Mouse (Mus musculus) layer of hippocampus, postnatal 14 days (tissue): Measurements from ENCODE around the gene Cdh5. TPM values are rescaled to one million over a fixed set of nuclear protein-coding genes. Genes with fewer than 3 reads are reported as not detected.
A peak's percentile ranks its signal among the peaks of the same experiment; 100 is the strongest.
"Not testable (repeated sequence)": the region's sequence is repeated elsewhere in the genome, so short reads cannot be mapped to it uniquely, and the experiment has no call there.

Experiments used
- DNase-seq, 2 experiments: peaks; one replicate each; pipeline ENCODE4 v3.0.0; 2021 to 2022; ENCODE audit warnings: low spot score in 2 of 2, mixed read lengths in 1 of 2
- long read RNA-seq, 2 experiments: library from polyadenylated mRNA; stranded (forward); transcript quantifications; one replicate each; pipeline ENCODE4 v2.0.0; 2021
- total RNA-seq, 2 experiments: library from RNA; stranded (reverse); gene quantifications; 2 replicates each; pipeline ENCODE4 v1.2.3; 2021

Gene Cdh5
- total RNA-seq = 10 to 100 TPM; 12.4 to 14.9 TPM
- long read RNA-seq, experiment 1, partial matches to known transcripts = 0 of 4 reads
- long read RNA-seq, experiment 1, other reads (novel, unspliced or antisense) = 1 of 4 reads
- long read RNA-seq, experiment 2, partial matches to known transcripts = 0 of 4 reads
- long read RNA-seq, experiment 2, other reads (novel, unspliced or antisense) = 2 of 4 reads

GRCm38 (mm10) chr8:104101415-104101814 is at the start of gene Cdh5:
TSS of gene Cdh5 (plus strand) at chr8:104101625.
- no peak for DNase-seq

- no peak for DNase-seq
Observed at GRCm38 (mm10) chr8:104059922-104060321, 41.5 kb upstream of the Cdh5 start.

DNA sequence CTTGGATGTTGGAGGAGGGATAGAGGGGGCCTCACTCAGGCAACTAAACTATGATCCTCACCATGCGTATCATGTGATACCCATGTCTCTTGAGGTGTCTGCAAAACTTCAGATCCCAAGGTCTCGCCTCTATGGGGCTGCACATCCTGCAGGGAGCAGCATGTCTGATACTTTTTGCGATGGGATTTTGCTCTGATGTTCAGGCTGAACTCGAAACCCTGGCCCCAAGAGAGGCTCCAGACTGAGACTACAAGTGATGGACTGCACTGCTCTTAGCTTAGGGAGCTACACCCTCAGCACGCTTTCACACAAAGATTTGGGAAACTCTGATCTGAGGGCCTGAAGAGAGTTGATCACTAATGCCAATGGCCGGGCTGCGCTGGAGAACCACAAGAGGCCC is 41.0 kb upstream of the Cdh5 start:
- no peak for DNase-seq

DNA sequence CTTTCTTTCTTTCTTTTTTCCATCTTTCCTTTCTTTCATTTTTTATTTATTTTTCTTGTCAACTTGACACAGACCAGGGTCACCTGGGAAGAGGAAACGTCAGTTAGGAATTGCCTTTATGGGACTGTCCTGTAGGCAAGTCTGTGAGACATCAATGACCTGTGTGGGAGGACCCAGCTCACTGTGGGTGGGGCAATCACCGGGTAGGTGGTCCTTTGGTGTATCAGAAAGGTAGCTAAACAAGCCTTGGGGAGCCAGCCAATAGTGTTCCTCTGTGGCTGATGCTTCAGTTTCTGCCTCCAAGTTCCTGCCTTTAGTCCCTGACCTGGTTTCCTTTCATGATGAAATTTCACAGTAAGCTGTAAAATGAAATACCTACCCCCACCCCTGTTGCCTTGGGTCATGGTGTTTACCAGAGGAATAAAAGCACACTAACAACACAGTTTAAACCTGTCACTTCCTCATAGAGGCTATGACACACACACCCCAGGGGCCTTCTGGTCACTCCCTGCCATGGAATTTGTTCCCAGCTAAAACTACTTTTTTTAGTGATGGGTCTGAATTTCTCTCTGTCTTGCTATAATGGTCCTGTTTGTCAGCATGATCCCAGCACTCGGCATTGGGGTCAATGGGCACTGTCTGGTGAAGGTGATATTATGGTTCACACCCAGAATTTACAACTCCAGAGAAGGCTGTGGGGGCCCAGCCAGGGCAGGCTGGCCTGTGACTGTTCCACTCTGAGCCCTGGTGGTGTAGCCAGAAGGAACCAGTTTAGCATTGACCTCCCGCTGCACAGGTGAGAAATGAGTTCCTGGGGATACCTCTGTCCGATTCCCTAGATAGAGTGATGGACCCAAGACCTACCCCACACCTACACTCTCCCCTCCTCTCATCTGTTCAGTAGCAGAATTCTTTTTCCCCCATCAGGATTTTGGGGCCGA is 40.1 kb upstream of the Cdh5 start:
- no peak for DNase-seq

DNA sequence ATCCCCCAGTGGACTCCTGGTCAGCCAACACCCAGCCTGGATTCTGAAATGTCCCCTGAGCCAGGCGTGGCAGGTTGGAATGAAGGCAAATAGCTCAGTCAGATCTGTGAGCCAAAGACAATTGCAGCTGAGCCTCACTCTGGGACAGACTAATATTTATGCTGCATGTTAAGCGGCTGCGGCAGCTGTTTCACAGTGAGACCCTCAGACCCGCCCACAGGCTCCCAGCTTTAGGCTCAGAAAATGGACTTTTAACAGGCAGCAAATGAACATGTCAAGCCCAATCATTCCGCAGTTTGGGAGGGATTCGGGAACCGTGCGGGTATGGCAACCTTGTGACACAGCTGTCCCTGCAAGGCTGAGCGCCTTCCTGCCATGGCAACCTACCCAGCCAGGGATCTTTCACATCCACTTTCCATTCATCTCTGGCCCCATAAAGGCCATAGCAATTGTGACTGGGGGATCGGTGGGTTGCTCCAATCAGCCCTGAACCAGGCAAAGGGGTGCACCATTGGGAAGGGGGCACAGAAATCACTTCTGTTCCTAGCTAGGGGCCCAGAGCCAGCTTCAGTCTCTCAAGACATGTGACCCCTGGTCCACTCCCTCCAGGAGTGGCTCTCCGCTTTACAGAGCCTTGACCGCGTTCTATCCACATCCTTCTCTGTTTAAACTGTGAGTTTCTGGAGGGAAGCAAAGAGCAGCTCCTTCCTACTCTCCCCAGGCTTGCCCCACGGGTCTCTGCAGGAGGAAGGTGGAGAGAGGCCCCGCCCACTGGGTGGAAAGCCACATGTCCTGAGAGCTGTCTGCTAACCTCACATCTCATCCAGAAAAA is 39.2 kb upstream of the Cdh5 start:
- DNase-seq = no peak

DNA sequence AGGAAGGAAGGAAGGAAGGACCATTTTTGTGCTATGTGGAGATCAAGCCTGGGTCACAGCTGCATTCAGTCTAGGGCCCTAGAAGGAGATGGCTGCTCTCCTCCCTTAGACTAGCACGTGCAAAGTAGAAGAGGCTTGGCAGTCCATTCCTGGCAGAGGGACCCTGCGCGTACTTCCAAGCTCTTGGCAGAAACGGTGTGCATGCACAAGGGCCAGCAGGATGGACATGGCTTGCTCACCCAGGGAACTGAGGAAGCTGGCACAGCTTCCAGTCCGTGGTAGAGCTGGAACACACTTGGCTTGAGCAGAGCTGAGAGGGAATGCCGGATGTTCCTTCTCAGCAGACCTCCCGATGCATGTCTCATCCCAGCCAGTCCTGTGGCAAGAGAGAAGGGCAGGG is 36.2 kb upstream of the Cdh5 start:
- peak in 1 of 2 experiments; percentile 74 for DNase-seq

DNA sequence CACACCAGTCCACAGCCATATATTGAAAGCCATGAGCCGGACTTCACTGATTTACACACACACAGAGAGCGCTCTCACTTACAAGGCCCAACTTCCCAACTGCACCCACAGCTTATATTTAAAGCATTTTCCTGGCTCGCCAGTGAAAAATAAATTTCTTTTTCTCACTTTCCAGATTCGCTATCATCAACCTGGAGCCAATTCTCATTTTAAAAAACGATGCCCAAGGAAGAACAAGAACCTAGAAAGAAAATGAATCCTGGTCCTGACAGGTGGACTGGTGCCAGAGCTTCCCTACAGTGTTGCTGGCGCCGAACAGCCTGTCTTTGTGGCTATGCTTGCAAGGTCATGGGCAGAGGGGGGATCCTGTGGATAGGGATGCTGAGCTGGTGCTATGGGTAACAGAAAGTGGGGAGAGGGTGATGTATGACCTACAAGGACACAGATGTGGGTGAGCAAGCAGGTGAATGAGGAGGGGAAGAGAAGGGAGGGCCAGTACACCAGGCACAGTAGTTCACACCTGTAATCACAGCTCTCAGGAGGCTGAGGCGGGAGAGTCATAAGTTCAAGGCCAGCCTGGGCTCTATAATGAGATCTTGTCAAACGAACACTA is 35.4 kb upstream of the Cdh5 start:
- DNase-seq = no peak

- no peak for DNase-seq
Observed at GRCm38 (mm10) chr8:104067390-104067925, 34.0 kb upstream of the Cdh5 start.

GRCm38 (mm10) chr8:104068421-104069035 is 32.9 kb upstream of the Cdh5 start:
- no peak for DNase-seq

DNA sequence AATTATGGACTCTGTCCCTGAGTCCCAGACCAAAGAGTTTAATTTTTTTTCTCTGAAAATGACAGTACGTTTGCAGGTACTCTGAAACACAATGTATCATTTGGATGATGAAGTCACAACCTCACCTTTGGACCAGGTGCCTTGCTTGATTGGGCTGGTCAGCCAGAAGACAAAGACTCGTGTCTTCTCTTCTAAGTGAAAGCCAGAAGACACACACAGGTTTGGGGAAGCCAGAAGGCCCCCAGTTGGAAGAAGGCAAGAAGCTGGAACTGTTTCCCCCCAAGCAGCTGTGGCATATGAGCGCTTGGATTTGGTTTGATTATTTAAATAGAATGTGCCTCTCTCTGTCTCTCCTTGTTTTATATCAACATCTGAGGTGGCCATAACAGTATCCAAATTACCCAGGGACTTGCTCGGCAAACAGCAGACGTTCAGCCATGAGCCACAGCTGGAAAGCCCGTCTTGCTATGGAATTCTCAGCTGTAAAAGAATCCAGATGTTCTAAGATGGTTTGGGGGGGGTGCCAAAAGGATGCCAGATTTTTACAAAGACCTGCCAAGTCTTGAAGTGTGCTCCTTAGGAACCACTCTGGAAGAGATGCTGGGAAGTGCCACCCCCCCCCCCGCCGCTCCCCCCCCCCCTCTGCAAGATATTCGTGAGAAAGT is 31.1 kb upstream of the Cdh5 start:
- not testable (repeated sequence) for DNase-seq

- no peak for DNase-seq
Observed at GRCm38 (mm10) chr8:104070949-104071348, 30.5 kb upstream of the Cdh5 start.

GRCm38 (mm10) chr8:104075079-104075478 is 26.3 kb upstream of the Cdh5 start:
- DNase-seq = no peak

GRCm38 (mm10) chr8:104076541-104077412 is 24.6 kb upstream of the Cdh5 start:
- DNase-seq = peak; percentile 65 to 84

- DNase-seq = no peak
Observed at GRCm38 (mm10) chr8:104078091-104078490, 23.3 kb upstream of the Cdh5 start.

DNA sequence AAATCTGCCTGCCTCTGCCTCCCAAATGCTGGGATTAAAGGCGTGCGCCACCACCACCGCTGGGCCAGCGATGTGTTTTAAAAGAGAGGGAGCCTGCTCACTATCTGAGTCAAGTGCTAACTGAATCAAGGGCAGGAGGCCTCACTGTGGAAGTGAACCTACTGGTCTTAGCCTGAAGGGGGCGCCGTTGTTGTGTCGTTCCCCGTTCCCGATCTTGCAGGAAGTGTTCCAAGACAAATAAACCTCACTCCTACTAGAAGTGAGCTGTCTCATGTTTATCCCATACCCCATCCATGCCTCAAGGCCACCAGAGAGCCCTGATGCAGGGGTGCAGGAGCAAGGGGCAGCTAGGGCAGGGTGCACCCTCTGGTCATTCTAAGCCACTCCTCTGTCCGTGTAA is 16.1 kb upstream of the Cdh5 start:
- no peak for DNase-seq

DNA sequence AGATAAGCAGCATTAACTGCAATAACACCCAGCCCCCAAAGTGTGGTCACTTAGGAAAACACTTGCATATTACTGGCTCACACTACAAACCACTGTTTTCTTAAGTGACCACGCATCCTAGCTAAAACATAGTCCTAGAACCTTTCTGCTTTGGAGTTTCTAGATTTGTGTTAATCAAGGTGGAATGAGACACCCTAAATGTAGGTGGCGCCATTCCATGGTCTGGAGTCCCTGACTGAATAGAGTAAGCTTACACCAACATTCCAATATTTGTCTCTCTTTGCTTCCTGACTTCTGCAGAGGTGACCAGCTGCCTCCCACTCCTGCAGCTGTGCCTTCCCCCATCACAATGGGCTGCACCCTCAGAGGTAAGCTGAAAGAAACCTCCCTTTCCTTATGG is 14.8 kb upstream of the Cdh5 start:
- no peak for DNase-seq

GRCm38 (mm10) chr8:104087091-104087490 is 14.3 kb upstream of the Cdh5 start:
- DNase-seq = no peak

DNA sequence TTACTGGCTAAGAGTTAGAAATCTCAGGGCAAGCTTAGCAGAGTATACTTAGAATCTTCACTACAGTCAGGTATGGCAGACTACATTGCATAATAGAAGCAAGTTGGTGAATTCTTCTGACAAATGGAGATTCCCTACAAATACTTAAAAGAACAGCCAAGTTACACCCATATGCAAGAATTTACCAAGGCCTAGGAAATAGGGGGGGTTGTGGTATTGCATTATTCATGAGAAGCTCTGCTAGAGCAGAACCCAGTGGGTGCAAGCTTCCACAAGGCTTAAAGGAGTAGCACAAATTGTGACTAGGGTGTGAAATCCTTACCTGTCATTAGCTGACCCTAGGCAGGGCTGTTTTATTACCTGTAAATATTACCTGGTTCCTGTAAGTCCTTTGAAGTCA is 13.5 kb upstream of the Cdh5 start:
- DNase-seq = peak in 1 of 2 experiments; percentile 34

- DNase-seq = no peak
Observed at GRCm38 (mm10) chr8:104088881-104089280, 12.5 kb upstream of the Cdh5 start.
